Mouse (Mus musculus): ENCODE measurements around the gene Ppt1. TPM values are rescaled to one million over a fixed set of nuclear protein-coding genes. Genes with fewer than 3 reads are reported as not detected.

Gene Ppt1
- polyA plus RNA-seq, 1 experiment: 40.0 TPM

DNA sequence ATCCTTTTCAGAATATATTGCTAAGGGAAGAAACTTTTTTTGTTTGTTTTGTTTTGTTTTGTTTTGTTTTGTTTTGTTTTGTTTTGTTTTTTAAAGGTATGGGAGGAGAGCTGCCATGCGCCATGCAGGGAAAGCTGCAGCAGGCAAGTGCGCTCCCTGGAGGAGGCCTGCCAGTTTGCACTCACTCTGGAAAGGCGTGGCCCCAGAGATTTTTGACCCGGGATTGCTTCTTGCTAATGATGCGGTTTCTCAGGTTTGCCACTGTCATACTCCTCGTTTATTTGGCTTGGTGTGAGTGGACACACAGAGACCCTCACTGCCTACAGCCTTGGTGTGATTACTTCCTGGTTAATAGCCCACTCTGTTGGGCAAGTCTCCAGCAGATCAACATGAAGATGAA lies 66.1 kb downstream of the Ppt1 start:
- H3K79me3 ChIP-seq (ENCODE audit: low read depth): no peaks in the 10 kb centered on the region
- no peak overlapping the region for H3K4me3 ChIP-seq (ENCODE audit: insufficient read depth, poor library complexity, severe bottlenecking)
- peaks cover 3% of the 10 kb centered on the region for H3K27me3 ChIP-seq (ENCODE audit: control insufficient read depth, insufficient read depth, insufficient read length)
- H3ac ChIP-seq (ENCODE audit: control insufficient read depth, insufficient read length, low read depth): no peak overlapping the region
- TF ChIP-seq CEBPB (IDR thresholded peaks at IDR 0.05; ENCODE audit: low read depth) (no peak), CTCF (IDR thresholded peaks at IDR 0.05; ENCODE audit: control insufficient read depth, insufficient read depth, insufficient read length) (peak; percentile 59), USF1 (IDR thresholded peaks at IDR 0.05; ENCODE audit: low read depth) (no peak), FOSL1 (IDR thresholded peaks at IDR 0.05; ENCODE audit: insufficient read depth, low read length, poor library complexity, severe bottlenecking) (no peak), MYOG (IDR thresholded peaks at IDR 0.05; ENCODE audit: control insufficient read depth, extremely low read depth, insufficient read length) (no peak), MAX (IDR thresholded peaks at IDR 0.05) (no peak)
- no peaks in the 10 kb centered on the region for H3K36me3 ChIP-seq (ENCODE audit: control insufficient read depth, insufficient read depth)
- no peaks in the 10 kb centered on the region for H3K79me2 ChIP-seq (ENCODE audit: control insufficient read depth, insufficient read depth)

DNA sequence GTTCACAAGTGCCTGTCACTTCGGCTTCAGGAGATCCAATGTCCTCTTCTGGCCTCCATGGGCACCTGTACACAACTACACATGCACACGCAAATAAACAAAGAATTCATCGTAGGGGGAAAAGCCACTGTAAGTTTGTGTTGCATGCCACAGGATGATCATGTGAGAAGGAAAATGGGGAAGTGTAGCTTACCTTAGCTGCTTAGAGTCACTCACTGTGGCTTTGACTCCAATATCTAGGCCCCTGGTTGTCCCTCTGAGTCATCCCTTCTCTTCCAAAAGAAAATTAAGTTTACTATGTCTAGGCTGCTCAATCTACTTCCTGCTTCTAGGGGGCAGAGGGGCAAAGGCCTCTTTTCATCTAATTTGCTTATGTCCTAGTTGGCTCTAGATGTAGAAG lies 67.7 kb downstream of the Ppt1 start:
- no peak overlapping the region for H3K4me3 ChIP-seq (ENCODE audit: insufficient read depth, poor library complexity, severe bottlenecking)
- no peaks in the 10 kb centered on the region for H3K79me2 ChIP-seq (ENCODE audit: control insufficient read depth, insufficient read depth)
- no peak overlapping the region for H3ac ChIP-seq (ENCODE audit: control insufficient read depth, insufficient read length, low read depth)
- H3K27me3 ChIP-seq (ENCODE audit: control insufficient read depth, insufficient read depth, insufficient read length): peaks cover 3% of the 10 kb centered on the region
- H3K36me3 ChIP-seq (ENCODE audit: control insufficient read depth, insufficient read depth): no peaks in the 10 kb centered on the region
- TF ChIP-seq CEBPB (IDR thresholded peaks at IDR 0.05; ENCODE audit: low read depth) (no peak), FOSL1 (IDR thresholded peaks at IDR 0.05; ENCODE audit: insufficient read depth, low read length, poor library complexity, severe bottlenecking) (no peak), MAX (IDR thresholded peaks at IDR 0.05) (no peak), USF1 (IDR thresholded peaks at IDR 0.05; ENCODE audit: low read depth) (no peak), MYOG (IDR thresholded peaks at IDR 0.05; ENCODE audit: control insufficient read depth, extremely low read depth, insufficient read length) (no peak), CTCF (IDR thresholded peaks at IDR 0.05; ENCODE audit: control insufficient read depth, insufficient read depth, insufficient read length) (no peak)
- H3K79me3 ChIP-seq (ENCODE audit: low read depth): no peaks in the 10 kb centered on the region

DNA sequence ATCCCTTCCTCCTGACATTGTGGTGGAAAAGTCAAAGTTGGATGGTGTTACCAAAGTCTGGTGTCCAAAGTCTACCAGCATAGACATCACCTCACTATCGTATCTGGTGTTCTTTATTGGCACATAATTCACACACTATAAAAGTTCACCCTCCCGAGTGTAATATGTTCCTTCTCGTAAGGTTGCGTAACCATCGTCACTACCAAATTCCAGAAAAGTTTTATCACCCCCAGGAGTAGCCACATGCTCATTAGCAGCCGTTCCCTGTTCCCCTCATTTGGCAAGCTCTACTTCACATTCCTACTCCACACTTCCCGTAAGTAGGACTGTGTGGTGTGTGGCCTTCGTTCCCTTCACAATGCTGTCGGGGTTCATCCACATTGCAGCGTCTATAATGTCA lies 69.3 kb downstream of the Ppt1 start:
- no peak overlapping the region for H3ac ChIP-seq (ENCODE audit: control insufficient read depth, insufficient read length, low read depth)
- no peaks in the 10 kb centered on the region for H3K79me2 ChIP-seq (ENCODE audit: control insufficient read depth, insufficient read depth)
- H3K4me3 ChIP-seq (ENCODE audit: insufficient read depth, poor library complexity, severe bottlenecking): no peak overlapping the region
- TF ChIP-seq CEBPB (IDR thresholded peaks at IDR 0.05; ENCODE audit: low read depth) (peak; percentile 51), MAX (IDR thresholded peaks at IDR 0.05) (no peak)
- H3K27me3 ChIP-seq (ENCODE audit: control insufficient read depth, insufficient read depth, insufficient read length): peaks cover 3% of the 10 kb centered on the region
- H3K79me3 ChIP-seq (ENCODE audit: low read depth): no peaks in the 10 kb centered on the region
- no peaks in the 10 kb centered on the region for H3K36me3 ChIP-seq (ENCODE audit: control insufficient read depth, insufficient read depth)

Other genes starting within 250 kb of the Ppt1 start
- not detected for gene 9530002B09Rik, start 147.0 kb upstream of the Ppt1 start, polyA plus RNA-seq (2012; fragmentation: generic; extraction: Trizol)
- gene Cap1, start 49.8 kb downstream of the Ppt1 start, polyA plus RNA-seq (2012; fragmentation: generic; extraction: Trizol): 384 TPM
- 8.9 TPM for gene Mfsd2a, start 124.9 kb downstream of the Ppt1 start, polyA plus RNA-seq (2012; fragmentation: generic; extraction: Trizol)
- 11.5 TPM for gene Mycl, start 159.4 kb downstream of the Ppt1 start, polyA plus RNA-seq (2012; fragmentation: generic; extraction: Trizol)
- 6.3 TPM for gene Trit1, start 180.4 kb downstream of the Ppt1 start, polyA plus RNA-seq (2012; fragmentation: generic; extraction: Trizol)